Mouse (Mus musculus): ENCODE measurements at regions not wholly inside any gene's neighbourhood (a gene's known extent, or its start where the extent isn't known, plus 50 kb on each side); places are given as distances from the start of the nearest gene placed in this dataset.

DNA sequence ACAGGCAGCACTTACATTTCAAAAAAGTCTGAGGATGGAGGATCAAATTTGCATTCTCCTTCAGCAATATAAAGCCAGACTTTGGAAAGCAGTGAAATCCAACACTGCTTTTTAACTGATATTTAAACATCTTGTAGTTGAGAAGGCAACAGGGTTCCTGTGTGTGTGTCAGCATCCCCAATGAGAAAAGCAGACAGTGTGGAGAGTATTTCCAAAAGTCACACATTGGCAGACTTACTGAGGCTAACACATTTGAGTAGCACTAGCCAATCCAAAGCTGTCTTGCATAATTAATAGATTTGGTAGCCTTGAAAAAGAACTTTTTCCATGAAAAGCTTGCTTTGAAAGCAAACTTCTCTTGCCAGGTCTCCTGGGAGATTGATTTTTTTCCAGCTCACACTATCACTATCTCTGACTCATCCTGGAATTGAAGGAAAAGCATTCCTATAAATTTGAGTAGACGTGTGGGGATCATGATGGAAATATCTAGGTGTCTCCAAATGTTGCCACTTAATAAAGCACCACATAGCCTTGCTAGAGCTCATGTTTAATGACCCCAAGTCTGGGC lies 168.0 kb downstream of the Ibtk start:
- Histone ChIP-seq H3K36me3 (ENCODE audit: control insufficient read depth, insufficient read depth) (no peaks in the 10 kb centered on the region), H3K9ac (ENCODE audit: low read depth, low read length) (no peak overlapping the region), H3K27me3 (replicated peaks; ENCODE audit: control insufficient read depth, insufficient read depth, low read length) (no peaks in the 10 kb centered on the region), H3K9me3 (ENCODE audit: control insufficient read depth) (no peaks in the 10 kb centered on the region), H3K27ac (ENCODE audit: low read depth, low read length) (no peak overlapping the region), H3K4me3 (ENCODE audit: low read depth, low read length) (no peak overlapping the region), H3K4me2 (replicated peaks; ENCODE audit: low read depth) (no peak overlapping the region), H3K4me1 (replicated peaks; ENCODE audit: control insufficient read depth, insufficient read depth, low read length) (no peaks in the 10 kb centered on the region)
- no peak for ATAC-seq
- TF ChIP-seq CTCF (IDR thresholded peaks at IDR 0.05; ENCODE audit: low read depth): no peak
- 63% methylated on average over 1 of the region's 1 CpGs for WGBS

DNA sequence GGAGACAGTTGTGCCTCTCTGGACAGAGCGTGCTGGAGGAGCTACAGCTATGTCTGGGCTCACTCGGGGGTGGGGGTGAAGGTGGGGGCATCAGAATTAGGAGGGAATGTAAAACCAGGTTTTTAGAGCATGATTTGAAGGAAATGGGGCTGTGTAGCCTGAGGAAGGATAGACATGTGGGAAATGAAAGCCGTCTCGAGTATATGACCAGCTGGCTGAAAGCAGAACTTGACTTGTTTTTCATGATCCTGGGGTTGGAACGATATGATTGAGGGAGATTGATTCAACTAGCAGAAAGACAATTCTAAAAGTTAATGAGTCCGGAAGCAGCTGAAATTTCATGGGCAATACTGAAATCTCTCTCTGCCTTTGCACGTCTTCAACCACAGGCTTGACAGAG lies 171.3 kb downstream of the Ibtk start:
- no peaks in the 10 kb centered on the region for H3K4me1 ChIP-seq (replicated peaks; ENCODE audit: control insufficient read depth, insufficient read depth, low read length)

DNA sequence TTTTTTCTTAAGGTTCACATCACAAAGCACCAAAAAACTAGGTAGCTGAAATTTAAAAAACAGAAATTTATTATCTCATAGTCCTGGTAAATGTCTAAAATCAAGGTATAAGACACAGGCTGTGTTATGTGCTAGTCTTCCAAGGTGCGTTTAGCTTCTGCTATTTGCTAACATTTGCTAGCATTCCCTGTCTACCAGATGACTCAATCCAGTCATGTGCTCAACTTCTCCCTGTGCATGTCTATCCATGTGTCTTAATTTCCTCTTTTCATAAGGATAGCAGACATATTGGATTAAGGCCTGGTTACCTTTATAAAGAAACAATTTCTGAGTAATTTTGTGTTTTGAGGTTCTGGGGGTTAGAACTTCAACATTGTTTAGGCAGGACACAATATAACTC lies 171.8 kb downstream of the Ibtk start:
- Histone ChIP-seq H3K4me2 (replicated peaks; ENCODE audit: low read depth) (no peak overlapping the region), H3K9ac (ENCODE audit: low read depth, low read length) (no peak overlapping the region), H3K9me3 (ENCODE audit: control insufficient read depth) (no peaks in the 10 kb centered on the region), H3K4me3 (ENCODE audit: low read depth, low read length) (no peak overlapping the region), H3K36me3 (ENCODE audit: control insufficient read depth, insufficient read depth) (no peaks in the 10 kb centered on the region), H3K4me1 (replicated peaks; ENCODE audit: control insufficient read depth, insufficient read depth, low read length) (no peaks in the 10 kb centered on the region), H3K27ac (ENCODE audit: low read depth, low read length) (no peak overlapping the region), H3K27me3 (replicated peaks; ENCODE audit: control insufficient read depth, insufficient read depth, low read length) (no peaks in the 10 kb centered on the region)
- TF ChIP-seq CTCF (IDR thresholded peaks at IDR 0.05; ENCODE audit: low read depth): no peak
- WGBS: 84% methylated on average over 1 of the region's 1 CpGs
- no peak for ATAC-seq

More for the DNA sequence above, 171.3 kb downstream of the Ibtk start:
- no peak for ATAC-seq
- no peaks in the 10 kb centered on the region for H3K36me3 ChIP-seq (ENCODE audit: control insufficient read depth, insufficient read depth)
- TF ChIP-seq CTCF (IDR thresholded peaks at IDR 0.05; ENCODE audit: low read depth): no peak
- WGBS: 88% methylated on average over 7 of the region's 7 CpGs
- no peak overlapping the region for H3K9ac ChIP-seq (ENCODE audit: low read depth, low read length)
- H3K27me3 ChIP-seq (replicated peaks; ENCODE audit: control insufficient read depth, insufficient read depth, low read length): no peaks in the 10 kb centered on the region
- no peak overlapping the region for H3K4me3 ChIP-seq (ENCODE audit: low read depth, low read length)
- no peak overlapping the region for H3K4me2 ChIP-seq (replicated peaks; ENCODE audit: low read depth)
- no peak overlapping the region for H3K27ac ChIP-seq (ENCODE audit: low read depth, low read length)
- no peaks in the 10 kb centered on the region for H3K9me3 ChIP-seq (ENCODE audit: control insufficient read depth)

DNA sequence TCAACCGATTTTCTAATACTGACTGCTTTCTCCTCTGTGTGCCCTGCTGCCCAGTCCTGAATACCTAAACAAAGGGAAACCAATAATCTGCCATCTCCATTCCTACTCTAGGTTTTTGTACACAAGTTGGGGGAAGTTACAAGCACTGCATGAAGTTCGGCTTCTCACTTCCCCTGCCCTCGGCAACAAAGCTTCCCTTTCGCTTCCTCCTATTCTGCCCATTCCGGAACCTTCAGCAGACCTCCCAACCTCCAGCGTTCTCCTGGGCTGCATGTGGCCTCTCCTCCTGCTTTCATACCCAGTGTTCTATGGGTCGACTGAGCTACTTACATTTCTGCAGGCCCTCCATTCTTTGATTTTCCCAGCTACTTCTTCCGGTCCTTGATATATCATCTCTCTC lies 180.3 kb downstream of the Ibtk start:
- TF ChIP-seq CTCF (IDR thresholded peaks at IDR 0.05; ENCODE audit: low read depth): no peak
- no peak overlapping the region for H3K4me2 ChIP-seq (replicated peaks; ENCODE audit: low read depth)
- no peaks in the 10 kb centered on the region for H3K4me1 ChIP-seq (replicated peaks; ENCODE audit: control insufficient read depth, insufficient read depth, low read length)
- no peak overlapping the region for H3K4me3 ChIP-seq (ENCODE audit: low read depth, low read length)
- no peaks in the 10 kb centered on the region for H3K9me3 ChIP-seq (ENCODE audit: control insufficient read depth)
- no peak overlapping the region for H3K27ac ChIP-seq (ENCODE audit: low read depth, low read length)
- no peaks in the 10 kb centered on the region for H3K36me3 ChIP-seq (ENCODE audit: control insufficient read depth, insufficient read depth)
- ATAC-seq: no peak
- H3K27me3 ChIP-seq (replicated peaks; ENCODE audit: control insufficient read depth, insufficient read depth, low read length): no peaks in the 10 kb centered on the region
- no peak overlapping the region for H3K9ac ChIP-seq (ENCODE audit: low read depth, low read length)
- WGBS: 80% methylated on average over 8 of the region's 8 CpGs

DNA sequence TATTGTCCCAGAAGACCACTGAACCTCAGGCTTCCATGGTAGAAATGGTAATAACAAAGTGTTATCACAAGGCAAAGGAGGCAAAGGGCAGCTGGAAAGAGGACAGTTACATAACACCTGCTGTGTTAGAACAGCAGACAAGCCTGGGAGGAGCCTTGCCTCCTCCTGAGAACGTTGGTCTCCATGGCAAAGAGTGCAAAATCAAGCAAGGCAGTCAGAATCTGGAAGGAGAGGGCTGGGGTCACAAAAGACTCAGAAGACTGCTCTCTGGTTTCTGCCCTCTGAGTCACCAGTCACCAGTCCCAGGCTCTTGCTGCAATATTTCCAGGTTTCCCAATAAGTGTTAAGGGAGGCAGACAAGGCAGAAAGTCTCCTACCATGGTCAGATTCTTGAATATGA lies 197.3 kb downstream of the Ibtk start:
- Histone ChIP-seq H3K36me3 (ENCODE audit: control insufficient read depth, insufficient read depth) (no peaks in the 10 kb centered on the region), H3K4me1 (replicated peaks; ENCODE audit: control insufficient read depth, insufficient read depth, low read length) (no peaks in the 10 kb centered on the region), H3K4me2 (replicated peaks; ENCODE audit: low read depth) (no peak overlapping the region), H3K27me3 (replicated peaks; ENCODE audit: control insufficient read depth, insufficient read depth, low read length) (no peaks in the 10 kb centered on the region), H3K9ac (ENCODE audit: low read depth, low read length) (no peak overlapping the region), H3K27ac (ENCODE audit: low read depth, low read length) (no peak overlapping the region), H3K9me3 (ENCODE audit: control insufficient read depth) (no peaks in the 10 kb centered on the region), H3K4me3 (ENCODE audit: low read depth, low read length) (no peak overlapping the region)
- TF ChIP-seq CTCF (IDR thresholded peaks at IDR 0.05; ENCODE audit: low read depth): no peak
- peak; percentile 94 for ATAC-seq
- WGBS: 26% methylated on average over 1 of the region's 1 CpGs

DNA sequence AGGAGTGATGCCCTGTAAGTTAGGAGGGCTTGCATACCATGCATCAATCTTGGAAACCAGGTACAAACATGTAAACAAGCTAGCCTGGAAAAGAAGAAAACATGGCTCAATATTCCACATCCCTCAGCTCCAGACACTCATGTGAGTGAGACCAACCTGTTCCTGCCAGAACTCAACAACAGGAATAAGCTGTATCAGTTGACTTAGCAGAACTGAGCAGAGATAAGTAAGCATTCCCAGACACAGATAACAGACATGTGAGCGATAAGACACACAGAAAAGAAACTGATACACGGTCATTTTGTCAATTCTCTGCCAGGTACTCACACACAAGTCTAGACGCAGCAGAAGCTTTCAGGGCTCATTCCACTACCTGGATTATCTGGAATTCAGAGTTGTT lies 198.7 kb downstream of the Ibtk start:
- 36% methylated on average over 3 of the region's 3 CpGs for WGBS
- ATAC-seq: peak; percentile 79
- H3K4me1 ChIP-seq (replicated peaks; ENCODE audit: control insufficient read depth, insufficient read depth, low read length): no peaks in the 10 kb centered on the region
- no peaks in the 10 kb centered on the region for H3K36me3 ChIP-seq (ENCODE audit: control insufficient read depth, insufficient read depth)
- no peak overlapping the region for H3K4me3 ChIP-seq (ENCODE audit: low read depth, low read length)
- peak overlapping the region; percentile 8; the same call in 1 of the 2 replicates for H3K27ac ChIP-seq (ENCODE audit: low read depth, low read length)
- H3K4me2 ChIP-seq (replicated peaks; ENCODE audit: low read depth): no peak overlapping the region
- TF ChIP-seq CTCF (IDR thresholded peaks at IDR 0.05; ENCODE audit: low read depth): no peak
- no peaks in the 10 kb centered on the region for H3K9me3 ChIP-seq (ENCODE audit: control insufficient read depth)
- H3K27me3 ChIP-seq (replicated peaks; ENCODE audit: control insufficient read depth, insufficient read depth, low read length): no peaks in the 10 kb centered on the region
- no peak overlapping the region for H3K9ac ChIP-seq (ENCODE audit: low read depth, low read length)

DNA sequence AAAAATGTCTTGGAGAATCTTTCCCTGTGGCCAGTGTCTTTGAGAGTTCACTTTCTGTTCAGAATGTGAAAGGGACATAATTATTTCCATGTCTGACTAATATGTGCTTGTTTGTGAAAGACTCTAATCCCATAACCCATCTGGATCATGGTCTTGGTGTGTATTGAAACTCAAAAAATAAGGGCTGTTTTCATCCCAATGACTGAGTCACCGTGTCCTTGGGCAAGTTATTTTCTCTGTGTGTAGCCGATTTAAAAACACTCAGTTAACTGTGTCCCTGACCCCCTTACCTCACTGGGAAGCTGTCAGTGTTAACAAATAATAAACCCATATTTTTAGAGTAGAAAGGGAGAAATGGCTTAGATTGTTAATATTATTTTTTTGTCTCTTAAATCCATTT lies 202.9 kb downstream of the Ibtk start:
- no peaks in the 10 kb centered on the region for H3K27me3 ChIP-seq (replicated peaks; ENCODE audit: control insufficient read depth, insufficient read depth, low read length)
- H3K9ac ChIP-seq (ENCODE audit: low read depth, low read length): no peak overlapping the region
- no peaks in the 10 kb centered on the region for H3K9me3 ChIP-seq (ENCODE audit: control insufficient read depth)
- H3K27ac ChIP-seq (ENCODE audit: low read depth, low read length): no peak overlapping the region
- no peaks in the 10 kb centered on the region for H3K4me1 ChIP-seq (replicated peaks; ENCODE audit: control insufficient read depth, insufficient read depth, low read length)
- H3K4me2 ChIP-seq (replicated peaks; ENCODE audit: low read depth): no peak overlapping the region
- no peak overlapping the region for H3K4me3 ChIP-seq (ENCODE audit: low read depth, low read length)
- no peak for ATAC-seq
- whole genome bisulfite sequencing: 84% methylated on average over 2 of the region's 2 CpGs
- no peak for TF ChIP-seq CTCF (IDR thresholded peaks at IDR 0.05; ENCODE audit: low read depth)
- H3K36me3 ChIP-seq (ENCODE audit: control insufficient read depth, insufficient read depth): no peaks in the 10 kb centered on the region

All from intestine, postnatal 0 days (tissue).